ENCODE assay signal across 8 mouse cellular contexts in the genomic region with DNA sequence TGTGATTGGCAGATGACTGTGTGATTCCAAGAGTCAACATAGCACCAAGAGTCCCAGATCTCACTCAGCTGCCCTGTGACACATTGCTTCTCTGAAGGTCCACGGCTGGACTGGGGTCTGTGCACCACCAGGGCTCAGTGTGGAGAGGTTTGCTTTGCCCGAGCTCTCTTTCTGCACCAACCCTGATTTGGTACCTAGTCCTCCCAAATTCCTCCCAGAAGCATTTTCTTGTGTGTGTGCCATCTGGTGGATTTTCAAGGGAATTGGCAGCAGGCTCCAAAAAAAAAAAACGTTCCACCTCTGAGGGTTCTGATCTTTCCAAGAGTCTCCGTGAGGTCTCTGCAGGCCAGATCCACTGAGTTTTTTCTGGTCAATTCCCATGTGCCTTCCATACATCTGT.
DNase-seq lines count a peak whose midpoint lies in the region; ATAC-seq and TF ChIP-seq lines count a peak whose summit lies in the region.

No protein-coding gene starts in this region.

- no peaks in the 10 kb centered on the region for H3K9me3 ChIP-seq in hindbrain, embryonic 10.5 days
- H3K9me3 ChIP-seq in hindbrain, embryonic 16.5 days (ENCODE audit: control insufficient read depth, low read length): no peaks in the 10 kb centered on the region
- no peaks in the 10 kb centered on the region for H3K9me3 ChIP-seq in midbrain, postnatal 0 days (ENCODE audit: low read length)
- H3K9me3 ChIP-seq in midbrain, embryonic 16.5 days (replicated peaks; ENCODE audit: control insufficient read depth, low read length, poor library complexity, severe bottlenecking): no peaks in the 10 kb centered on the region

- peak; percentile 15 for DNase-seq in hindbrain, embryonic 10.5 days (ENCODE audit: low spot score)
- peak; percentile 48 for DNase-seq in midbrain, postnatal 0 days (ENCODE audit: low spot score)
- DNase-seq in forelimb bud, embryonic 11.5 days (ENCODE audit: low read depth, low spot score): peak; percentile 43
- peak; percentile 7 for DNase-seq in right cerebral cortex, postnatal 4 days
- DNase-seq in urinary bladder, postnatal 14 days (ENCODE audit: low spot score): no peak
- DNase-seq in urinary bladder, postnatal 10 days (ENCODE audit: low spot score): no peak

- H3K4me3 ChIP-seq in hindbrain, embryonic 10.5 days: no peak overlapping the region
- H3K4me3 ChIP-seq in hindbrain, embryonic 16.5 days (ENCODE audit: low read length): no peak overlapping the region
- no peak overlapping the region for H3K4me3 ChIP-seq in midbrain, postnatal 0 days (ENCODE audit: low read depth, low read length)
- no peak overlapping the region for H3K4me3 ChIP-seq in midbrain, embryonic 16.5 days (ENCODE audit: low read depth, low read length)

- 0 out of 2 replicates have a peak, but pooled peaks cover 3% of the 10 kb centered on the region for H3K4me1 ChIP-seq in hindbrain, embryonic 10.5 days (replicated peaks)
- no peaks in the 10 kb centered on the region for H3K4me1 ChIP-seq in hindbrain, embryonic 16.5 days (ENCODE audit: control insufficient read depth, insufficient read depth, low read depth, low read length)
- H3K4me1 ChIP-seq in midbrain, postnatal 0 days (ENCODE audit: insufficient read depth, low read length): no peaks in the 10 kb centered on the region
- H3K4me1 ChIP-seq in midbrain, embryonic 16.5 days (ENCODE audit: control insufficient read depth, insufficient read depth, low read length): no peaks in the 10 kb centered on the region

- H3K9ac ChIP-seq in hindbrain, embryonic 16.5 days (ENCODE audit: low read depth, low read length): no peak overlapping the region
- no peak overlapping the region for H3K9ac ChIP-seq in midbrain, postnatal 0 days (replicated peaks; ENCODE audit: low read length, poor library complexity, severe bottlenecking)
- no peak overlapping the region for H3K9ac ChIP-seq in midbrain, embryonic 16.5 days (ENCODE audit: low read depth, low read length)

- TF ChIP-seq CTCF in midbrain, postnatal 0 days (IDR thresholded peaks at IDR 0.05): peak; percentile 76

- H3K36me3 ChIP-seq in hindbrain, embryonic 10.5 days: no peaks in the 10 kb centered on the region
- no peaks in the 10 kb centered on the region for H3K36me3 ChIP-seq in hindbrain, embryonic 16.5 days (ENCODE audit: control insufficient read depth, insufficient read depth, low read length)
- no peaks in the 10 kb centered on the region for H3K36me3 ChIP-seq in midbrain, postnatal 0 days (ENCODE audit: insufficient read depth, low read length)
- H3K36me3 ChIP-seq in midbrain, embryonic 16.5 days (ENCODE audit: control insufficient read depth, insufficient read depth, low read length): no peaks in the 10 kb centered on the region

- ATAC-seq in hindbrain, embryonic 16.5 days: no peak
- ATAC-seq in midbrain, postnatal 0 days (ENCODE audit: low FRiP score): no peak
- ATAC-seq in midbrain, embryonic 16.5 days: no peak

- no peak overlapping the region for H3K4me2 ChIP-seq in hindbrain, embryonic 16.5 days (ENCODE audit: low read length)
- no peak overlapping the region for H3K4me2 ChIP-seq in midbrain, postnatal 0 days (ENCODE audit: low read depth, low read length, poor library complexity, severe bottlenecking)
- H3K4me2 ChIP-seq in midbrain, embryonic 16.5 days (ENCODE audit: low read length): no peak overlapping the region

- WGBS in hindbrain, embryonic 10.5 days: 40% methylated on average over 4 of the region's 4 CpGs
- 36% methylated on average over 4 of the region's 4 CpGs for WGBS in hindbrain, embryonic 16.5 days
- 37% methylated on average over 4 of the region's 4 CpGs for WGBS in midbrain, postnatal 0 days
- 40% methylated on average over 4 of the region's 4 CpGs for WGBS in midbrain, embryonic 16.5 days

- no peaks in the 10 kb centered on the region for H3K27me3 ChIP-seq in hindbrain, embryonic 10.5 days (ENCODE audit: insufficient read depth, poor library complexity, severe bottlenecking)
- H3K27me3 ChIP-seq in hindbrain, embryonic 16.5 days (replicated peaks; ENCODE audit: control insufficient read depth, insufficient read depth, low read length): no peaks in the 10 kb centered on the region
- no peaks in the 10 kb centered on the region for H3K27me3 ChIP-seq in midbrain, postnatal 0 days (ENCODE audit: insufficient read depth, low read length)
- no peaks in the 10 kb centered on the region for H3K27me3 ChIP-seq in midbrain, embryonic 16.5 days (ENCODE audit: control insufficient read depth, insufficient read depth, low read depth, low read length)

- no peak overlapping the region for H3K27ac ChIP-seq in hindbrain, embryonic 10.5 days
- no peak overlapping the region for H3K27ac ChIP-seq in hindbrain, embryonic 16.5 days (ENCODE audit: low read depth, low read length)
- no peak overlapping the region for H3K27ac ChIP-seq in midbrain, postnatal 0 days (ENCODE audit: low read depth, low read length)
- no peak overlapping the region for H3K27ac ChIP-seq in midbrain, embryonic 16.5 days (ENCODE audit: low read length)

Comparison
In these comparisons a context has a peak if more than half of its experiments do, and no peak if none do; other contexts are left out.
1. DNase-seq: peak in hindbrain, embryonic 10.5 days (single experiment), midbrain, postnatal 0 days (single experiment), forelimb bud, embryonic 11.5 days (single experiment) and right cerebral cortex, postnatal 4 days (single experiment); none in urinary bladder, postnatal 14 days (single experiment) and urinary bladder, postnatal 10 days (single experiment).